Mouse (Mus musculus): ENCODE data around the gene Aasdhppt.
A peak's percentile ranks its signal among the peaks of the same experiment; 100 is the strongest.

Aasdhppt gene

GRCm38 (mm10) chr9:4309351-4310085 is at the start of gene Aasdhppt, which contains the start of gene Kbtbd3:
Gene Aasdhppt (minus strand): TSS chr9:4309471.
Gene Kbtbd3 (plus strand): TSS chr9:4309833.
- peak; percentile 99 for DNase-seq (ENCODE audit: low read depth, low spot score)

- no peak for DNase-seq (ENCODE audit: low read depth, low spot score)
Observed at GRCm38 (mm10) chr9:4353163-4353562, 43.9 kb upstream of the Aasdhppt start.

- no peak for DNase-seq (ENCODE audit: low read depth, low spot score)
Observed at GRCm38 (mm10) chr9:4318939-4319721, 9.9 kb upstream of the Aasdhppt start.

- no peak for DNase-seq (ENCODE audit: low read depth, low spot score)
Observed at GRCm38 (mm10) chr9:4315746-4316145, 6.5 kb upstream of the Aasdhppt start.

GRCm38 (mm10) chr9:4313946-4314345 is 4.7 kb upstream of the Aasdhppt start:
- DNase-seq (ENCODE audit: low read depth, low spot score) = no peak

- DNase-seq (ENCODE audit: low read depth, low spot score) = peak; percentile 40
Observed at GRCm38 (mm10) chr9:4311162-4311561, 1.9 kb upstream of the Aasdhppt start.

- DNase-seq (ENCODE audit: low read depth, low spot score) = no peak
Observed at GRCm38 (mm10) chr9:4310706-4311105, 1.4 kb upstream of the Aasdhppt start.

GRCm38 (mm10) chr9:4308628-4309350 is 482 bp downstream of the Aasdhppt start:
- DNase-seq (ENCODE audit: low read depth, low spot score) = peak; percentile 33

- DNase-seq (ENCODE audit: low read depth, low spot score) = peak; percentile 24
Observed at GRCm38 (mm10) chr9:4304867-4305266, 4.4 kb downstream of the Aasdhppt start.

- no peak for DNase-seq (ENCODE audit: low read depth, low spot score)
Observed at GRCm38 (mm10) chr9:4300466-4300865, 8.8 kb downstream of the Aasdhppt start.

- DNase-seq (ENCODE audit: low read depth, low spot score) = no peak
Observed at GRCm38 (mm10) chr9:4283850-4284249, 25.4 kb downstream of the Aasdhppt start.

GRCm38 (mm10) chr9:4266881-4267280 is 42.4 kb downstream of the Aasdhppt start:
- DNase-seq (ENCODE audit: low read depth, low spot score) = no peak

- no peak for DNase-seq (ENCODE audit: low read depth, low spot score)
Observed at GRCm38 (mm10) chr9:4260746-4261090, 48.6 kb downstream of the Aasdhppt start.

- peak; percentile 62 for DNase-seq (ENCODE audit: low read depth, low spot score)
Observed at GRCm38 (mm10) chr9:4259841-4260745, 49.2 kb downstream of the Aasdhppt start.

GRCm38 (mm10) chr9:4259074-4259473 is 50.2 kb downstream of the Aasdhppt start:
- DNase-seq (ENCODE audit: low read depth, low spot score) = no peak
